Mouse (Mus musculus): ENCODE data around the gene Gm5938. TPM values are rescaled to one million over a fixed set of nuclear protein-coding genes. Genes with fewer than 3 reads are reported as not detected.

Gene Gm5938
- not detected in 2 replicates for polyA plus RNA-seq (2012; rRNA removed)

GRCm38 (mm10) chrX:78125167-78125566, at the start of gene Gm5938:
Gm5938 (plus strand) TSS chrX:78125467.
- H3K4me3 ChIP-seq (ENCODE audit: extremely low read depth, insufficient read depth, insufficient read length): no peak within 1 kb of the TSS
- H3K4me1 ChIP-seq (ENCODE audit: control insufficient read depth, insufficient read depth, insufficient read length): no peaks in the 10 kb centered on the region
- TF ChIP-seq CTCF (IDR thresholded peaks at IDR 0.05; ENCODE audit: extremely low read depth, insufficient read depth, insufficient read length, insufficient replicate concordance): no peak
- TF ChIP-seq POLR2A (IDR thresholded peaks at IDR 0.05; ENCODE audit: low read depth, low read length): no peak
- WGBS: 67% methylated on average over 1 of the region's 1 CpGs
- no peaks in the 10 kb centered on the region for H3K36me3 ChIP-seq (ENCODE audit: control insufficient read depth, insufficient read depth, low read length)
- no peaks in the 10 kb centered on the region for H3K27me3 ChIP-seq (ENCODE audit: control insufficient read depth, insufficient read depth, low read length)
- no peak within 1 kb of the TSS for H3K27ac ChIP-seq (ENCODE audit: insufficient read depth, low read length)
- DNase-seq (ENCODE audit: low read depth in 1 of 2, low spot score in 2 of 2): no peak

GRCm38 (mm10) chrX:78091274-78091673, 34.0 kb upstream of the Gm5938 start, which contains the start of gene Obp1a:
Obp1a (minus strand) TSS chrX:78091374.
- no peak for DNase-seq (ENCODE audit: low read depth in 1 of 2, low spot score in 2 of 2)
- TF ChIP-seq CTCF (IDR thresholded peaks at IDR 0.05; ENCODE audit: extremely low read depth, insufficient read depth, insufficient read length, insufficient replicate concordance): no peak
- no peak for TF ChIP-seq POLR2A (IDR thresholded peaks at IDR 0.05; ENCODE audit: low read depth, low read length)
- Histone ChIP-seq H3K36me3 (ENCODE audit: control insufficient read depth, insufficient read depth, low read length) (no peaks in the 10 kb centered on the region), H3K4me1 (ENCODE audit: control insufficient read depth, insufficient read depth, insufficient read length) (no peaks in the 10 kb centered on the region), H3K27ac (ENCODE audit: insufficient read depth, low read length) (no peak within 1 kb of the TSS), H3K27me3 (ENCODE audit: control insufficient read depth, insufficient read depth, low read length) (no peaks in the 10 kb centered on the region), H3K4me3 (ENCODE audit: extremely low read depth, insufficient read depth, insufficient read length) (no peak within 1 kb of the TSS)

Other genes with a start within 250 kb of the Gm5938 start
- gene 5430402E10Rik, start 200.4 kb upstream of the Gm5938 start, polyA plus RNA-seq (2012; rRNA removed): not detected in 2 replicates
- gene Obp1a, start 34.1 kb upstream of the Gm5938 start, polyA plus RNA-seq (2012; rRNA removed): not detected in 2 replicates
- not detected in 2 replicates for gene Obp1b, start 61.3 kb downstream of the Gm5938 start, polyA plus RNA-seq (2012; rRNA removed)
- gene Gm14743, start 120.5 kb downstream of the Gm5938 start, polyA plus RNA-seq (2012; rRNA removed): not detected in 2 replicates
- gene 4930480E11Rik, start 244.2 kb downstream of the Gm5938 start, polyA plus RNA-seq (2012; rRNA removed): not detected in 2 replicates

All from spleen, adult 2 months (tissue).